Comparison of ENCODE assay signal across 8 mouse cellular contexts in genomic region chr1:161037599-161037998, GRCm38 (mm10). TPM values are rescaled to one million over a fixed set of nuclear protein-coding genes. Genes with fewer than 3 reads are reported as not detected.
DNase-seq lines count a peak whose midpoint lies in the region; ATAC-seq and TF ChIP-seq lines count a peak whose summit lies in the region.

No protein-coding gene starts in this region.

- 0 out of 2 replicates have a peak overlapping the region, but pooled peaks have one; percentile 24 for H3K27ac ChIP-seq in heart, embryonic 15.5 days
- H3K27ac ChIP-seq in hindbrain, embryonic 14.5 days: no peak overlapping the region
- H3K27ac ChIP-seq in midbrain, embryonic 15.5 days: no peak overlapping the region
- H3K27ac ChIP-seq in thymus, adult 2 months (ENCODE audit: control insufficient read depth, insufficient read depth, low read length): no peak overlapping the region

- H3K4me1 ChIP-seq in heart, embryonic 15.5 days (replicated peaks): peaks cover 28% of the 10 kb centered on the region
- H3K4me1 ChIP-seq in hindbrain, embryonic 14.5 days (replicated peaks; ENCODE audit: control insufficient read depth, insufficient read depth, low read length): peaks cover 30% of the 10 kb centered on the region; the same call in 1 of the 2 replicates
- peaks cover 42% of the 10 kb centered on the region for H3K4me1 ChIP-seq in midbrain, embryonic 15.5 days
- H3K4me1 ChIP-seq in thymus, adult 2 months (replicated peaks; ENCODE audit: control insufficient read depth, insufficient read depth, low read length): peaks cover 4% of the 10 kb centered on the region; the same call in 1 of the 2 replicates

- WGBS in heart, embryonic 15.5 days: 30% methylated on average over 3 of the region's 3 CpGs
- WGBS in hindbrain, embryonic 14.5 days: 27% methylated on average over 3 of the region's 3 CpGs
- 24% methylated on average over 3 of the region's 3 CpGs for WGBS in midbrain, embryonic 15.5 days
- 55% methylated on average over 3 of the region's 3 CpGs for WGBS in thymus, adult 2 months

- TF ChIP-seq POLR2A in thymus, adult 2 months (IDR thresholded peaks at IDR 0.05; ENCODE audit: control insufficient read depth, extremely low read depth, insufficient read depth, low read length, poor library complexity): no peak

- no peak for DNase-seq in heart, postnatal 25 days (ENCODE audit: low spot score)
- DNase-seq in NIH3T3 (ENCODE audit: low read depth): peak; percentile 22
- no peak for DNase-seq in hindbrain, embryonic 14.5 days (ENCODE audit: low spot score)
- no peak for DNase-seq in left cerebral cortex, postnatal 25 days (ENCODE audit: low spot score in 2 of 2)
- no peak for DNase-seq in thymus, adult 2 months
- no peak for DNase-seq in adipocyte (ENCODE audit: low spot score)

- ATAC-seq in heart, embryonic 15.5 days (replicated peaks; ENCODE audit: insufficient number of reproducible peaks, insufficient read depth, low FRiP score, low read depth): no peak
- ATAC-seq in hindbrain, embryonic 14.5 days (ENCODE audit: low FRiP score): no peak
- no peak for ATAC-seq in midbrain, embryonic 15.5 days (replicated peaks)

- peak overlapping the region; percentile 30 for H3K4me3 ChIP-seq in heart, embryonic 15.5 days
- H3K4me3 ChIP-seq in hindbrain, embryonic 14.5 days (replicated peaks; ENCODE audit: low read length): peak overlapping the region; percentile 87
- H3K4me3 ChIP-seq in midbrain, embryonic 15.5 days: peak overlapping the region; percentile 22
- no peak overlapping the region for H3K4me3 ChIP-seq in thymus, adult 2 months (ENCODE audit: control insufficient read depth, insufficient read depth, low read length)

- H3K36me3 ChIP-seq in heart, embryonic 15.5 days: peaks cover 32% of the 10 kb centered on the region
- H3K36me3 ChIP-seq in hindbrain, embryonic 14.5 days (replicated peaks; ENCODE audit: control insufficient read depth, insufficient read depth): peaks cover 67% of the 10 kb centered on the region
- peaks cover 19% of the 10 kb centered on the region; the same call in 1 of the 2 replicates for H3K36me3 ChIP-seq in midbrain, embryonic 15.5 days (replicated peaks)
- H3K36me3 ChIP-seq in thymus, adult 2 months (ENCODE audit: control insufficient read depth, insufficient read depth, low read length): peaks cover 34% of the 10 kb centered on the region

- H3K9me3 ChIP-seq in heart, embryonic 15.5 days (replicated peaks): no peaks in the 10 kb centered on the region
- no peaks in the 10 kb centered on the region for H3K9me3 ChIP-seq in hindbrain, embryonic 14.5 days (ENCODE audit: control insufficient read depth, low read length)
- H3K9me3 ChIP-seq in midbrain, embryonic 15.5 days: no peaks in the 10 kb centered on the region

- intact Hi-C loops in heart, postnatal 25 days (cut with DNase I): loop anchor here (2.0 kb wide), 2 partner anchors 33 to 131 kb away; partner anchors contain the start of genes Cenpl, Dars2 and Rc3h1
- intact Hi-C loops in left cerebral cortex, postnatal 25 days (cut with DNase I): loop anchor here (10.0 kb wide), 1 partner anchor 293 kb away; no protein-coding TSS in a partner anchor

- peak overlapping the region; percentile 53 for H3K4me2 ChIP-seq in heart, embryonic 15.5 days
- H3K4me2 ChIP-seq in hindbrain, embryonic 14.5 days (replicated peaks): peak overlapping the region; percentile 98
- peak overlapping the region; percentile 75 for H3K4me2 ChIP-seq in midbrain, embryonic 15.5 days

- no peaks in the 10 kb centered on the region for H3K27me3 ChIP-seq in heart, embryonic 15.5 days
- H3K27me3 ChIP-seq in hindbrain, embryonic 14.5 days (ENCODE audit: control insufficient read depth, insufficient read depth, low read length): no peaks in the 10 kb centered on the region
- H3K27me3 ChIP-seq in midbrain, embryonic 15.5 days (replicated peaks): no peaks in the 10 kb centered on the region
- H3K27me3 ChIP-seq in thymus, adult 2 months (ENCODE audit: control insufficient read depth, insufficient read depth, low read length): no peaks in the 10 kb centered on the region

- TF ChIP-seq CTCF in thymus, adult 2 months (IDR thresholded peaks at IDR 0.05; ENCODE audit: borderline replicate concordance, control insufficient read depth, extremely low read depth, insufficient read depth, low read length, poor library complexity): no peak

- H3K9ac ChIP-seq in heart, embryonic 15.5 days: peak overlapping the region; percentile 33; the same call in 1 of the 2 replicates
- H3K9ac ChIP-seq in hindbrain, embryonic 14.5 days: peak overlapping the region; percentile 37
- peak overlapping the region; percentile 32; the same call in 1 of the 2 replicates for H3K9ac ChIP-seq in midbrain, embryonic 15.5 days

RNA-seq across cellular contexts. Expression of gene Zbtb37, which starts 3.0 kb away (rescaled TPM):
- polyA plus RNA-seq in heart, embryonic 15.5 days (2015; fragmentation: Nextera tagmentation; extraction: Ambion mirVana): 6.4 and 7.4 TPM in 2 replicates
- total RNA-seq in heart, postnatal 25 days (2021): 10 to 100 TPM; 10.3 to 12.0 TPM
- polyA plus RNA-seq in hindbrain, embryonic 14.5 days (2014; fragmentation: Nextera tagmentation; extraction: Ambion mirVana): 16.3 and 18.6 TPM in 2 replicates
- 14.1 and 15.3 TPM in 2 replicates for polyA plus RNA-seq in midbrain, embryonic 15.5 days (2015; fragmentation: Nextera tagmentation; extraction: Ambion mirVana)
- total RNA-seq in left cerebral cortex, postnatal 25 days (2021): 10 to 100 TPM; 17.6 to 18.2 TPM
- 3.9 and 4.2 TPM in 2 replicates for polyA plus RNA-seq in thymus, adult 2 months (2012; rRNA removed)

RNA-seq across cellular contexts. Expression of gene Dars2, which starts 32.9 kb away (rescaled TPM):
- polyA plus RNA-seq in heart, embryonic 15.5 days (2015; fragmentation: Nextera tagmentation; extraction: Ambion mirVana): 26.6 and 28.1 TPM in 2 replicates
- total RNA-seq in heart, postnatal 25 days (2021): 10 to 100 TPM; 22.1 to 22.3 TPM
- 28.3 and 30.8 TPM in 2 replicates for polyA plus RNA-seq in hindbrain, embryonic 14.5 days (2014; fragmentation: Nextera tagmentation; extraction: Ambion mirVana)
- 24.4 and 24.8 TPM in 2 replicates for polyA plus RNA-seq in midbrain, embryonic 15.5 days (2015; fragmentation: Nextera tagmentation; extraction: Ambion mirVana)
- 10 to 100 TPM; 23.4 to 26.1 TPM for total RNA-seq in left cerebral cortex, postnatal 25 days (2021)
- polyA plus RNA-seq in thymus, adult 2 months (2012; rRNA removed): 11.1 and 13.6 TPM in 2 replicates

RNA-seq across cellular contexts. Expression of gene Cenpl, which starts 32.9 kb away (rescaled TPM):
- 18.4 and 20.5 TPM in 2 replicates for polyA plus RNA-seq in heart, embryonic 15.5 days (2015; fragmentation: Nextera tagmentation; extraction: Ambion mirVana)
- 1 to 10 TPM in 1 of 2 experiments, under 1 TPM in 1; 0.94 to 1.1 TPM for total RNA-seq in heart, postnatal 25 days (2021)
- 9.4 and 10.8 TPM in 2 replicates for polyA plus RNA-seq in hindbrain, embryonic 14.5 days (2014; fragmentation: Nextera tagmentation; extraction: Ambion mirVana)
- polyA plus RNA-seq in midbrain, embryonic 15.5 days (2015; fragmentation: Nextera tagmentation; extraction: Ambion mirVana): 10.0 and 12.2 TPM in 2 replicates
- total RNA-seq in left cerebral cortex, postnatal 25 days (2021): 1 to 10 TPM; 1.2 to 1.8 TPM
- polyA plus RNA-seq in thymus, adult 2 months (2012; rRNA removed): 9.5 and 10.2 TPM in 2 replicates

RNA-seq across cellular contexts. Expression of gene Serpinc1, which starts 59.2 kb away (rescaled TPM):
- 2.0 and 3.5 TPM in 2 replicates for polyA plus RNA-seq in heart, embryonic 15.5 days (2015; fragmentation: Nextera tagmentation; extraction: Ambion mirVana)
- total RNA-seq in heart, postnatal 25 days (2021): under 1 TPM; 0.26 to 0.34 TPM
- polyA plus RNA-seq in hindbrain, embryonic 14.5 days (2014; fragmentation: Nextera tagmentation; extraction: Ambion mirVana): 2.4 and 3.3 TPM in 2 replicates
- polyA plus RNA-seq in midbrain, embryonic 15.5 days (2015; fragmentation: Nextera tagmentation; extraction: Ambion mirVana): 3.9 and 4.4 TPM in 2 replicates
- total RNA-seq in left cerebral cortex, postnatal 25 days (2021): under 1 TPM; 0.27 to 0.57 TPM
- polyA plus RNA-seq in thymus, adult 2 months (2012; rRNA removed): 3.5 and 11.1 TPM in 2 replicates
